Mouse (Mus musculus): ENCODE data around the gene Scp2.

GRCm38 (mm10) chr4:108018961-108019921 is 125.6 kb downstream of the Scp2 start:
- TF ChIP-seq CTCF (IDR thresholded peaks at IDR 0.05) = no peak
- TF ChIP-seq POLR2A (IDR thresholded peaks at IDR 0.05; ENCODE audit: insufficient read depth, low read depth, low read length) = peak; percentile 37; the same call in 1 of the 2 replicates

Measured in heart, adult 2 months (tissue).